Mouse (Mus musculus) neural tube, embryonic 12.5 days (tissue): ENCODE measurements around the gene Kbtbd13. TPM values are rescaled to one million over a fixed set of nuclear protein-coding genes. Genes with fewer than 3 reads are reported as not detected.
A peak's percentile ranks its signal among the peaks of the same experiment; 100 is the strongest.
"Not testable (repeated sequence)": the region's sequence is repeated elsewhere in the genome, so short reads cannot be mapped to it uniquely, and the experiment has no call there.

Experiments
- ATAC-seq: fragments of 200-750 bp; cut with Nextera tagmentation; 2 replicates; pipeline ENCODE4 v1.8.0; 2017; ENCODE audit warnings: low read depth, mild to moderate bottlenecking, moderate TSS enrichment, moderate library complexity; ENCODE audit not compliant: low FRiP score
- H3K27ac ChIP-seq: fragments of 300-500 bp; sonication (generic); 2 replicates; pipeline ENCODE4 v1.5.1; 2016
- H3K27me3 ChIP-seq: fragments of 300-500 bp; sonication (generic); replicated peaks from 2 replicates; pipeline ENCODE4 v1.6.1; 2016; ENCODE audit warnings: mild to moderate bottlenecking
- H3K36me3 ChIP-seq: fragments of 300-500 bp; sonication (generic); 2 replicates; pipeline ENCODE4 v1.6.1; 2016; ENCODE audit warnings: mild to moderate bottlenecking
- H3K4me1 ChIP-seq: fragments of 300-500 bp; sonication (generic); 2 replicates; pipeline ENCODE4 v1.6.1; 2016
- H3K4me2 ChIP-seq: fragments of 300-500 bp; sonication (generic); replicated peaks from 2 replicates; pipeline ENCODE4 v1.6.1; 2016; ENCODE audit warnings: mild to moderate bottlenecking
- H3K4me3 ChIP-seq: fragments of 300-500 bp; sonication (generic); 2 replicates; pipeline ENCODE4 v1.5.1; 2016
- H3K9ac ChIP-seq: fragments of 300-500 bp; sonication (generic); 2 replicates; pipeline ENCODE4 v1.6.1; 2016; ENCODE audit warnings: mild to moderate bottlenecking
- H3K9me3 ChIP-seq: fragments of 300-500 bp; sonication (generic); 2 replicates; pipeline ENCODE4 v1.6.1; 2016; ENCODE audit warnings: mild to moderate bottlenecking
- WGBS: fragments of 180-500 bp; shearing (Covaris S2); methylation state at CpG from one replicate; pipeline ENCODE4 v1.1.7; 2016; 5-methylcytosine and 5-hydroxymethylcytosine counted together
- polyA plus RNA-seq: library from polyadenylated mRNA; unstranded; fragments of >200 nt; fragmentation: Nextera tagmentation; extraction: Ambion mirVana; gene quantifications from 2 replicates; pipeline ENCODE4 v1.2.1, GENCODE M21; 2016

Kbtbd13 gene
- polyA plus RNA-seq, 1 experiment from 2014 or later, result 0.81 TPM

GRCm38 (mm10) chr9:65345439-65345838 is 46.0 kb downstream of the Kbtbd13 start:
- H3K36me3 ChIP-seq, H3K27me3 ChIP-seq, ATAC-seq, H3K9me3 ChIP-seq: not testable (repeated sequence)
- peaks cover 13% of the 10 kb centered on the region for H3K4me1 ChIP-seq
- peak overlapping the region; percentile 91 for H3K4me2 ChIP-seq
- H3K9ac ChIP-seq, result 0 out of 2 replicates have a peak overlapping the region, but pooled peaks have one; percentile 98
- H3K27ac ChIP-seq, result peak overlapping the region; percentile 88; the same call in 1 of the 2 replicates
- WGBS, result 70% methylated on average over 11 of the region's 11 CpGs
- peak overlapping the region; percentile 100 for H3K4me3 ChIP-seq

GRCm38 (mm10) chr9:65340414-65340813 is 51.0 kb downstream of the Kbtbd13 start:
- no peaks in the 10 kb centered on the region for H3K4me1 ChIP-seq
- H3K27me3 ChIP-seq, result no peaks in the 10 kb centered on the region
- no peak overlapping the region for H3K9ac ChIP-seq
- no peaks in the 10 kb centered on the region for H3K36me3 ChIP-seq
- no peak overlapping the region for H3K27ac ChIP-seq
- H3K4me3 ChIP-seq, result no peak overlapping the region
- H3K9me3 ChIP-seq, result no peaks in the 10 kb centered on the region
- no peak for ATAC-seq
- WGBS, result 92% methylated on average over 2 of the region's 2 CpGs
- no peak overlapping the region for H3K4me2 ChIP-seq

GRCm38 (mm10) chr9:65339146-65339545 is 52.3 kb downstream of the Kbtbd13 start:
- 91% methylated on average over 4 of the region's 4 CpGs for WGBS
- H3K27me3 ChIP-seq, result no peaks in the 10 kb centered on the region
- no peaks in the 10 kb centered on the region for H3K4me1 ChIP-seq

More at GRCm38 (mm10) chr9:65339146-65339545, 52.3 kb downstream of the Kbtbd13 start:
- Histone ChIP-seq H3K9me3 (no peaks in the 10 kb centered on the region), H3K36me3 (no peaks in the 10 kb centered on the region), H3K4me3 (no peak overlapping the region), H3K27ac (no peak overlapping the region), H3K9ac (no peak overlapping the region), H3K4me2 (no peak overlapping the region)
- no peak for ATAC-seq

Other genes starting within 250 kb of the Kbtbd13 start
- gene Parp16, start 196.3 kb downstream of the Kbtbd13 start, polyA plus RNA-seq, result 5.4 and 5.7 TPM in 2 replicates
- 0.33 and 0.47 TPM in 2 replicates for gene Cilp, start 126.5 kb downstream of the Kbtbd13 start, polyA plus RNA-seq
- 41.9 and 46.2 TPM in 2 replicates for gene Clpx, start 97.4 kb downstream of the Kbtbd13 start, polyA plus RNA-seq
- 14.6 and 15.4 TPM in 2 replicates for gene Pdcd7, start 45.5 kb downstream of the Kbtbd13 start, polyA plus RNA-seq
- gene Ubap1l, start 30.6 kb downstream of the Kbtbd13 start, polyA plus RNA-seq, result 0.68 and 1.6 TPM in 2 replicates
- gene Rasl12, start 6.9 kb upstream of the Kbtbd13 start, polyA plus RNA-seq, result 6.6 and 8.3 TPM in 2 replicates
- gene Slc51b, start 31.3 kb upstream of the Kbtbd13 start, polyA plus RNA-seq, result not detected in 2 replicates
- gene Mtfmt, start 44.1 kb upstream of the Kbtbd13 start, polyA plus RNA-seq, result 23.5 and 24.9 TPM in 2 replicates
- 125 and 129 TPM in 2 replicates for gene Spg21, start 69.3 kb upstream of the Kbtbd13 start, polyA plus RNA-seq
- 0.38 TPM in 1 of 2 replicates, not detected in the other for gene Ankdd1a, start 128.5 kb upstream of the Kbtbd13 start, polyA plus RNA-seq
- 11.6 and 12.4 TPM in 2 replicates for gene Plekho2, start 188.4 kb upstream of the Kbtbd13 start, polyA plus RNA-seq
- 14.7 and 15.8 TPM in 2 replicates for gene Pif1, start 195.5 kb upstream of the Kbtbd13 start, polyA plus RNA-seq
- gene Rbpms2, start 238.0 kb upstream of the Kbtbd13 start, polyA plus RNA-seq, result 10.2 and 10.3 TPM in 2 replicates